Mouse (Mus musculus) heart, postnatal 14 days (tissue): Measurements from ENCODE around the gene Atp8a2. TPM values are rescaled to one million over a fixed set of nuclear protein-coding genes. Genes with fewer than 3 reads are reported as not detected.
"Not testable (repeated sequence)": the region's sequence is repeated elsewhere in the genome, so short reads cannot be mapped to it uniquely, and the experiment has no call there.

Experiments used
- DNase-seq, 2 experiments: peaks; one replicate each; pipeline ENCODE4 v3.0.0; 2021 to 2022
- intact Hi-C: fragments of 180-260 bp; cut with DNase I; formaldehyde crosslinking; loops from one replicate; pipeline ENCODE4 v1.15.1; 2025
- total RNA-seq, 2 experiments: library from RNA; stranded (reverse); gene quantifications; 2 replicates each; pipeline ENCODE4 v1.2.3; 2021

Atp8a2 gene
- total RNA-seq, 2 experiments from 2014 or later = 4.2 to 5.6 TPM

DNA sequence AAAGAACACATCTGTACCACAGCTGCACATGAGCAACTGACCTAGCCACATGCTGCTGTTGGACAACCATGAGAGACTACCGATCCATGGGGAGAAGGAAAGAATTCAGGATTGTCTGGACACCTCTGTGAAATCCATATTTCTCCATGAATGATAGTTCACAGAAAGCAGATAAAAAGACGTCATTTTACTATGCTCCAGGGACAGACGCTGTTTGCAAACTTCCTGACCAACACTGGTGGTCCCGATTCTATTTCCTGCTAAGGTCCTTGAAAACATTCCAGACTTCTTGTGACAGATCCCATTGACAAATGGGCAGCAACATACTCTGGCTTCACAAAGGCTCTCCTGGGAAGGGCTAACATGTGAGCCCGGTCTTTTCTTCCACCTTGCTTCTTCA lies 331.0 kb downstream of the Atp8a2 start:
- no peak for DNase-seq

DNA sequence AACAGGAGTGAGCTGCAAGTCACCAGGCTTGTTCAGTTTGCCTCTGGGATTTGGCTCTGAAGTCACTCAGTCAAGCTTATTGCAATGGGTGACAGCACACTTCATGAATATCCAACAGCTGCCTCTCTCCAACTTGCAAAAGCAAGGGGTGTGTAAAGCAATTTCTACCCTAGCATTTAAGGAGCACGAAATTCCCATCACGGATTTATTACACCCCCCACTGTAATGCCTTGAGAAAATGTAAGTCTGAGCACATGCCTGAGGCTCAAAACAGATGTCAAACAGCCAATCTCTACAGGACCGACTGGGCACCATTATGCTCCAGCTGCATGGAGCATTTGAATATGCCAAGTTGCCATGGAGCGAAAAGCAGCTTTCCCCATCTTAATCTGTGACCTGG lies 334.6 kb downstream of the Atp8a2 start:
- no peak for DNase-seq
- intact Hi-C loops = no loop called here

More for the DNA sequence above, 331.0 kb downstream of the Atp8a2 start:
- intact Hi-C loops = no loop called here

DNA sequence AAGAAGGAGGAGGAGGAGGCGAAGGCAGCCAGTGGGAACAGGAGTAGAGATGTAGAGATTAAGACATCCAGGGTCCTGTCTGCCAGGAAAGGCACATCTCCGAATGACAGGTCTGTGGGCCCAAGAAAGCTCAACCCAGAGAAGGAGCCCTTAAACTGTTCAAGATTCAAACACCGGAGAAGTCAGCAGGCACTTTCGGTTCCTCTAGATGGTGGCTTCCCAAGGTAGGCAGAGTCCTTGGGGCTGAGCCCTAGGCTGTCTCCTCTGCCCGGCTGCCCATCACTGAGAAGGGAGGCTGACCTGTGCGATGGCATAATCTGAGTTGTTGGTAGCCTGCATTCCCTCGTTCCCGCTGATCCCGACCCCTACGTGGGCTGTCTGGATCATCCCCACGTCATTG lies 337.1 kb downstream of the Atp8a2 start:
- intact Hi-C loops = no loop called here
- no peak for DNase-seq

DNA sequence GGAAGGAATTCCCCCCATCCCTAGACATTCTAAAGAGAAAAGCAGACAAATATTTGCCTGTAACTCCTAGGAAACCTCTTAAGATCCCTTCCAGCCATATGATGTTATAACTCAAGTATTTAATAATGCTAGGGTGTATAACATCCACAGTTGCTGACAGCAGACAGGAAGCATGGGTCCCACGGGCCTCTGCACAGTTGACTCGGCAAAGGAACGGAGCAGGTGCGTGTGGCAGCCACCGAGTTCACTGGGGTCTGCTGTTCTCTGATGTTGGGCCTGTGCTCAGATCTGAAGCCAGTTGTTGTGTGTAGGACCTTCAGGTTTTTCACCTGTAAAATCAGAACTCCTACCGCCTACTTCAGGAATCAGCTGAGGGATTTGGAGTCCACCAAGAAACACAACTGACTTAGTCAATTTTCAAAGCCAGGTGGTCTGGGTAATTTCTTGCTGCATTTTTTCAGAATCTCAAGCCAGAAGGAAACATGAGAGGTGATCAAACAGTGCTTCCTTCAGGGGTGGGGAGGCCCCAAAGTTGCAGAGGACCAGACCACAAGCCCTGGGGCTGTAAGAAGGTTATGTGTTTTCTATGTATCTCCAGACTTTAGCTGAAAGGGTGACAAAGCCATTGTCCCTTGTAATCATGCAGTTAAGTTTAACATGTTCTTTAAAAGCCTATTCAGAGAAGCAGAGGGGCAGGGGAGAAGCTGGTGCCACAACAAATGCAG lies 338.3 kb downstream of the Atp8a2 start:
- intact Hi-C loops = no loop called here
- no peak for DNase-seq

DNA sequence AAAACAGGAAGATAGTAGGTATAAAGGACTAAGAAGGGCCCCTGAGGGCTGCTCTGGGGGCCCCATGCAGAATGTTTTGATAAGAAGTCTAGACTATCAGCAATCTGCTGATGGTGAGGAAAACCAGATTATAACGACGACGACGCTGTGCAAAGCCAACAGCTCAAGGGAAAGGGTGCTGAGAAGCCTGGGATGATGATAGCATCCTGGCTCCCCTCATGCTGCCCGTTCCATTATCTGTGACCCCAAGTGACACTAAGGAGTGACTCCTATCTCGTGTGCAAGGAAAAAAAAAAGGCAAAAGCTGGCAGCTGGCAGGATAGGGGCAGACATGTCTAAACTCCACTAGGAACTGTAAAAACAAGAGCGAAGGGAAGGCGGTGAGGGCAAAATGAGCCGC lies 343.8 kb downstream of the Atp8a2 start:
- intact Hi-C loops = no loop called here
- no peak for DNase-seq

DNA sequence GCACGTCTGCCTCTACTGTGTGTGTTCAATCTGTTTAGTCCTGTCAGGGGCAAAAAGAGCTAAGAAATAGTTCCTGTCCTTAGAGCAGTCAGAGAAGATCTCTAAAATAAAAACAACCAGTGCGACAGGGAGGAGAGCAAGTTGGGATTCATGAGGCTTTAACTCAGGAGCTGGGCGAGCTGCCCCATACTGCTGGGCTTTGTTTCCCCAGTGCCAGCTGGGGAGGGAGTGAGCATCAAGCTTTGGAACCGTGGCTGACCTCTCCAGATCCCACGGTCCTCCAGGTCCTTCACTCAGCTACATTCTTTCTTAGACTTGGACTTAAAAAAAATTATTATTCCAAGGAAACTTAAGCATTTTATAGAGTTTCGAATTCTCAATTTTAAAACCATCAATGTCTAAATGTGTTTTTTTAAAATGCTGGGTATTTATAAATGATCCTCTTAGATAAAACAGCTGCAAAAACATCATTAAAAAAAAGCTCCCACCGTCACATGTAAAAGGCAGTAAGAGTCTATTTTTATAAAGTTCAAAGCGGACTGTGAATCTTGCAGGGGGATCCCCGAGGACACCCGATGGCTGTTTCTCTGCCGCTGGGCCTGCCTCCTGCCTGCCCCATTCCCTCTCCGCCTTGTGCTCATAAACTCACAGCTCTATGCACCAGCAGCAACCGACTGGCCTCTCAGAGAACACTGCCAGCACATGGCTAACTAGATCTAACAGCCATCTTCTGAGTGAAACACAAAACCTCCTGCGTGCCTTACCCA lies 350.2 kb downstream of the Atp8a2 start:
- DNase-seq = no peak
- intact Hi-C loops = no loop called here

DNA sequence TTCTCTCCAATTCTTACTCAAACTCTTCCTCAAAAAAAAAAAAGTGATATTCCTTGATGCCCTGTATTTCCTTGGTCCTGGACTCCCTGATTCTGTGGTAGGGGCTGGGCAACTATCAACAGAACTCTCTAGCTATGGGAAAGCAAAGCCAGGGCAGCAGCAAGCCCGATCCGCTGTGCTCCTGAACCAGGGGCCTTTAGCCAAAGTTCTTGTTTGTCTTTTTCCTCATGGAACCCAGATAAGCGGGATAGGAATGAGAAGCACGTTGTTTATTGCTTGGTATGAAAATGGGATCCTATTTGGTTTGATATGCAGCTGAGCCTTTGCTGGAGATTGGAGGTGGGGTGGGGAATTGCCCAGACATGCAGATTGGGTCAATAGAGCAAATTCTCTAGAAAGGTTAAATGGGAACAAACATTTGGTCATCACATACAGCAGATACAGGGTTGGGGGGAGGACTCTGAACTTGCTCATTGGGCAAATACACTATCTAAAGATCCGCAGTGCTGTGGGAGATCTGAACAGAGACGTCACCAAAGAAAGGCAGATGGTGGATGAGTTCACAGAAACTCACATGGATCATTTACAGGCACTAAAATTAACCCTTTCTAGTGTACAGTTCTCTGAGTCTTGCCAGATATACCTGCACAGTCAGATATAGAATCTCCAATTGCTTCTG lies 353.6 kb downstream of the Atp8a2 start:
- intact Hi-C loops = no loop called here
- no peak for DNase-seq

DNA sequence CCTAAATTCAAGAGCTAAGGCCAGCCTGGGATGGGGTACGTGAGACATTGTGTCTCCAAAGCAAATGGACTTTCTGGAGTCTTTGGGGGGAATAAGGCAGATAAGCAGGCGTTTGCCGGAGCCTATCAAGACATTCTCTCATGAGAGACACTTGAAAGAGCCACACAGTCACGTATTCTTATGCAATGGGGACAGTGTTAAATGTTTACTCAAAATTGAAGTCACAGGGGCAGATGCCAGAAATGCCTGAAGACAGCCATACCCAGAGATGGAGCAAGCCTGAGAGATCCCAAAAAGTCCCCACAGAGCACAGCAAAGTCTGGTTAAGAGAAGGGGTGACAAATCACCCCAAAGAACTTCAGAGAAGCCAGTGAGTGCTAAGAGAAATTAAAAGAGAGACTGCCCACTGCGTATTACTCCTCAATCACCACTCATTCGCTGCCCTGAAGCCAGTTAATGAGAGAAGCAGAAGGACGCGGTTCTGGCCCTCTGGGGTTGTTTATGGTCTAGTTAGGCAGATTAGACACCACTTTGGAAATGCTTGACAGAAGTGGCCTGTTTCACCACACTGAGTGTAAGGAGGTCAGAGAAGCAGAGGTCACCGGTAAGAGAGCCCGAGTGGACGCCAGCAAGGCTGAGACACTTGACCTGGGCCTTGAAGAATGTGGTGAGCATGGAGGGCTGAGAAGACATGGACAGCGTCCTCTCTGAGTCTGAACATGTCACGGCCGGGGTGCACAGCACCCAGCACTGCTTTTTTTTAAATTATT lies 356.8 kb downstream of the Atp8a2 start:
- intact Hi-C loops = no loop called here
- DNase-seq = no peak

DNA sequence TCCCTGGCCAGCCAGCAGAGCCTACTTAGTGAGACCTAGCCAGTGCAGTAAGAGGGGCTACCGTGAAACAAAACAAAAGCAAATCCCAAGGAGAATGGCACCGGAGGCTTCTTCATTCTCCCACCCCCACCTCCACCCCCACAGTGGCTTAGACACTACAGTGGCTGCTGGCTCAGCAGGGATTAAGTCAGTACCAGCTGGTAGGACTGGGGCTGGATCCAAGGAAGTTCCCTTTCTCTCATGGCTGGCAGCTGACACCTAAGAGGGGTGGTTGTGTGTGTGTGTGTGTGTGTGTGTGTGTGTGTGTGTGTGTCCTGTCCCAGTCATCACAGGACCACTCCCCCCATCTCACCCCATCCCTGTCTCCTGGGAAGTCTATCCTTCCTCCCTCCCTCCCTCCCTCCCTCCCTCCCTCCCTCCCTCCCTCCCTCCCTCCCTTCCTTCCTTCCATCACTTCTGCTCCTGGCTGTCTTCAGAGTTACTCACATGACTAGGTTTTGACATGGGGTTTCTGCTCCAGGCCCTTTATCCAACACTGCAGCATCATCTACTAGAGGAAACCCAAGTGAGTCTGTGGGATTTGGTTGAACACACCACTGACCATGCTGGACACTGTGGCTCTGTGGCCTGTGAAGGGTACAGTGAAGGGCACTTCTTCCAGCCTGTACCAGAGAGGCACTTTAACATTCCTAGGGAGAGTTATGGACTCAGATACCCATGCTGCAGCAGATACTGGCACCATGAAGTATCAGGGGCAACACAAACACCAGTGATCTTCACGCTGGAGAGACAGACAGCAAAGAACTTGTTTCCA lies 358.3 kb downstream of the Atp8a2 start:
- intact Hi-C loops = not testable (repeated sequence)

DNA sequence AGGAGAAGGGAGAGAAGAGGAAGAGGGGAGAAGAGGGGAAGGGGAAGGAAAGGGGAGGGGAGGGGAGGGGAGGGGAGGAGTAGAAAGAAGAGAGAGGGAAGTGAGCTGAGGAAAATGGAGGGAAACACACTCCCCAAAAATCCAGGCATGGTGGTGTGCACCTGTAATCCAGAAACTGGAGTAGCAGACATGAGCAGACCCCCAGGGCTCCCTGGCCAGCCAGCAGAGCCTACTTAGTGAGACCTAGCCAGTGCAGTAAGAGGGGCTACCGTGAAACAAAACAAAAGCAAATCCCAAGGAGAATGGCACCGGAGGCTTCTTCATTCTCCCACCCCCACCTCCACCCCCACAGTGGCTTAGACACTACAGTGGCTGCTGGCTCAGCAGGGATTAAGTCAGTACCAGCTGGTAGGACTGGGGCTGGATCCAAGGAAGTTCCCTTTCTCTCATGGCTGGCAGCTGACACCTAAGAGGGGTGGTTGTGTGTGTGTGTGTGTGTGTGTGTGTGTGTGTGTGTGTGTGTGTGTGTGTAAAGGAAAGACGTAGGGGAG lies 359.2 kb downstream of the Atp8a2 start:
- intact Hi-C loops, DNase-seq: not testable (repeated sequence)

More for the DNA sequence above, 358.3 kb downstream of the Atp8a2 start:
- not testable (repeated sequence) for DNase-seq

DNA sequence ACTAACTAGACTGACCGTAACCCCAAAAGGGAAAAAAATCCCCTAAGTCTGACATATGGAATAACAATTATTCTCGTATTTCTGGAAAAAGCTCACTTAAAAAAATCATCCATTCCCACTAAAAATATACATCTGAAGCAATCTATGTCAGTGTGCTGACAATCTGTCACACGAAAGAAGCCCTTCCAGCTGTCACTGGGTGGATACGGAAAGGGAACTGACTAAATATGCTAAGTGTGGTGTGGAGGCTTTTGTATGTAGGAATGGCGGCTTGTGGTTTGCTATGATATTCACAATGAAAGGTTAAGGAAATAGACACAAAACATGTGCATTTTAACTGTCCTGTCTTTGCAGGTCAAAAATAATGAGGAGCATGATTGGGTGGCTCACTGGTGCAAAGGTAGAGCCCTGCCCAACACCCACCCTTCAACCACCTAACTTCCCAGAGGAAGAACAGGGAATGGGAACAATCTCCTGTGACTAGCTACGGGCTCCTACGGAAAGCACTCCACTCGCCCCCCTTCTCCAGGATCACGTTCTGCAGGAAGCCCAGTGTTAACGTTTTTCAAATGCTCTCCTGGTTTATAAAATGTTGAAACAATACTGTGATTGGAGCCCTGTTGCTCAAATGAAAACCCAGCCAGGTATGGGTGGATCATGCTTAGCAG lies 360.0 kb downstream of the Atp8a2 start:
- no peak for DNase-seq
- intact Hi-C loops = no loop called here

DNA sequence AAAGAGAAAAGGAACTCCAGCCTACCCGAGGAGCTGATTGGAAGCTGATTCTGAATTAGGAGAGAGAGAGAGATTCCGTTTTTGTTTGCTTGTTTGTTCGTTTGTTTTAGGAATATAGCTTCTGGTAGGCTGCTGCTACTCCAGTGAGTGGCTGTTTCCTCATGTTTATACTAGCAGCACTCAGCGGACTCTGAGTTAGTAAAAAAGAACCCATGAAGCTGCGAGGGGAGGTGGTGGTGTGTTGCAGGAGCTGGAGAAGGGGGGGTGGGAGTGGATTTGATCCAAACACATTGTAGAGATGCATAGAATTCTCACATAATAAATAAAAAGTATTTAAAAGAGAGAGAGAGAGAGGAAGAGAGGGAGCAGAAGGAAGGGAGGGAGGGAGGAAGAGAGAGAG lies 367.4 kb downstream of the Atp8a2 start:
- intact Hi-C loops = no loop called here
- DNase-seq = no peak

DNA sequence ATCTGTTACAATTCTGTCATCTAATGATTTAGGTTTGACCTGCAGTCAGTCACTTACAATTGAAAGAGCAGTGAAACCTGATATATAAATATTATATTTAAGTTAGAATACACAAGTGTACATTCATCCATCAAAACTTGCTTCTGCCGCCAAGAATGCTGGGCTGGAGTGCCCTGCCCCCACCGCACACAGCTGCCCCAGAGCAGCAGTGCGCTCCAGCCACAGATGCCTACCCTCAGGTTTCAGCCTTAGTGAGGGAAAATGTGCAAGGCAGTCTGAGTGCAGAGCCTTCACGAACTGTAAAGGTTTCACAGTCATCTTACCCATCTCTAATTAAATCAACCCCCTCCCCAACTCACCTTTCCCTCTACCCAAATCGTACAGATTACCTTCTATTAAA lies 369.6 kb downstream of the Atp8a2 start:
- intact Hi-C loops = no loop called here
- DNase-seq = no peak

DNA sequence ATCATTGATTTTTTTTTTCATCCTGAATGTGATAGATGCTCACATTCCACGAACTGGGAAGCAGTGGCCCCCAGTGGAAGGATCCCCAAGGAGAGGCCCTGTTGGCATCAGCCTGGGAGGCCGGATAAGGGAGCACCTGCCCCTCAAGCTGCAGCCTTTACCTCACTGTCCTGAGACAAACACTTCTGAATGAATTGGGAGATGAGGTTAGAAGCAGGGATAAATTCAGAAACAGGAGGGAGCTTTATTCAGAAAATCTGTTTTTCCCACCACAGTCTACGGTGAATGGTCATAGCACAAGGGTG lies 376.9 kb downstream of the Atp8a2 start:
- intact Hi-C loops = no loop called here
- DNase-seq = no peak

DNA sequence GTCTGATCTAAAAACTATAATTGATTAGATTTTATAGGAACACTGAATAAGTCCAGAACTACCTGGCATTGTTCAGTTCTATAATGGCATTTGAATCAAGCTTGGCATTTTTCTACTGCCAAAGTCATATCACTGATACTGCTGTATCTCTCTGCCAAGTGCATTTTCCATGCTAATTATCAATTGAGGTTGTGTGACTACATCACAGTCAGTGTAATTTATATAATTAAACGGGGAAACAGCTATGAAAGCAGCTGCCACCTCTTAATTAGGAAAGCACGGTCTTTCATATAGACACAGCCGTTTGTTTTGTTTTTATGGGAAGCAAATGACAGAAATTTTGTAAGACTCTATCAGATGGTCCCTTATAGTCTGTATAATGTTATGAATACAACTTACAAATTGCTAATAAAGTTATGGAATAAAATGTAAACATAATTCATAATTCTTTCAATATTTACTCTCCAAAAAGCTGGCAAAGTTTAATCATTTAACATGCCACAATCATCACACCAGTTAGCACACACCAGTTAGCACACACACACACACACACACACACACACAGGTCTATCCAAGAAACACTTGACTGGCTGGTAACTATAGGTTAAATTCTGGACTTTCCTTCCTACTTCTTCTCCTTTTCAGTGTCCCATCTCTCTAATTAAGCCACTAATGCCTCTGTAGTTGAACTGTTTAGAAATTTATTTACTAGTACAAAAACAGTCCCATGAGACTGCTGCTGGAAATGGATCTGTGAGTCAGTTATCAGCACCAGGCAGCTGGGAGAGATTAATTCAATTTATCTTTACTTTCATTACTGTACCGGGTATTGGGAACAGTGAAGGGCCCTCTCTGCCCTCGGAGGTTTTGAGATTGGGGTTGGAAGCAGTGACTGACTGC lies 377.5 kb downstream of the Atp8a2 start:
- no peak for DNase-seq
- intact Hi-C loops = no loop called here

DNA sequence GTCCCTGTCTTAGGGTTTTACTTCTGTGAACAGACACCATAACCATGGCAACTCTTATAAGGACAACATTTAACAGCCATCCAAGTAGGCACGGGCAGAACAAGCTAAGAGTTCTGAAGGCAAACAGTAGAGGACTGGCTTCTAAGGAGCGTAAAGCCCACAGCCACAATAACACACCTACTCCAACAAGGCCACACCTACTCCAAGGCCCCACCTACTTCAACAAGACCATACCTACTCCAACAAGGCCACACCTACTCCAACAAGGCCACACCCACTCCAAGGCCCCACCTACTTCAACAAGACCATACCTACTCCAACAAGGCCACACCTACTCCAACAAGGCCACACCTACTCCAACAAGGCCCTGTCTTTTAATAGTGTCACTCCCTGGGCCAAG lies 386.7 kb downstream of the Atp8a2 start:
- DNase-seq, intact Hi-C loops: not testable (repeated sequence)

DNA sequence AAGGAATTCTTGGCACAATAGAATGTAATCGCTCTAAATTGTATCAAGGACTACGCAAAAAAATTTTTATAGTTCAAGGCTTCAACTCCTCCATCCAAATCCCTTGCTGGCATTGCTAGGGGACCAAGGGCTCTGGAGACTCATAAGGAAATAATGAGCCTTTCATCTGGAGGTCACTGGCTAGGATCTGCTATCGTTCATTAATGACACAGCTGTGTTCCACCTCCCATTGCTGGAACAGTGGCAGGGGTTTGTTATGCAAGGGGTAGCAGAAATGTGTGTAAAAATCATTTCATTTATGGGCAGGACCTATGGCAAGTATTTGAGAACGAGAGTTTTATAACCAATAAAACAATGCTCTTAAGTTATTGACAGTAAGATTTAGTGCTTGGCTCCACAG lies 387.2 kb downstream of the Atp8a2 start:
- intact Hi-C loops = no loop called here
- DNase-seq = no peak
